Mouse (Mus musculus) CH12.LX (cell line): ENCODE measurements at regions not wholly inside any gene's neighbourhood (a gene's known extent, or its start where the extent isn't known, plus 50 kb on each side); places are given as distances from the start of the nearest gene placed in this dataset.

Source experiments
- DNase-seq: peaks from one replicate; pipeline ENCODE4 v3.0.0-alpha.2; 2013; ENCODE audit errors: extremely low read depth
- H3K27ac ChIP-seq: 2 replicates; pipeline ENCODE4 v1.5.1; 2012; ENCODE audit warnings: low read depth, mild to moderate bottlenecking, control low read depth, moderate library complexity; ENCODE audit not compliant: insufficient read depth
- H3K27me3 ChIP-seq: replicated peaks from 2 replicates; pipeline ENCODE3; 2012; ENCODE audit warnings: inconsistent platforms
- H3K36me3 ChIP-seq, 2 experiments: replicated peaks in 1 of 2; 2 replicates each; pipeline versions ENCODE3 to v1.6.1; 2012; ENCODE audit warnings: inconsistent platforms in 1 of 2, low read length in 1 of 2, mild to moderate bottlenecking in 1 of 2, mixed read lengths in 1 of 2, moderate library complexity in 1 of 2; ENCODE audit not compliant: control insufficient read depth in 1 of 2, insufficient read depth in 1 of 2
- H3K4me1 ChIP-seq, 2 experiments: 2 replicates each; pipeline ENCODE4 v1.6.1; 2012; ENCODE audit warnings: inconsistent platforms in 1 of 2, moderate library complexity in 1 of 2; ENCODE audit not compliant: insufficient read depth in 2 of 2, control insufficient read depth in 1 of 2
- H3K4me2 ChIP-seq: 2 replicates; pipeline ENCODE4 v1.6.1; 2012; ENCODE audit warnings: low read depth, mild to moderate bottlenecking, control low read depth; ENCODE audit not compliant: poor library complexity, insufficient read depth, severe bottlenecking
- H3K4me3 ChIP-seq, 3 experiments: fragments of 150-350 bp in 1 of 3; sonication (generic) in 1 of 3; replicated peaks in 1 of 3; 2 replicates each; pipeline versions ENCODE3 to v1.5.1; 2011 to 2012; ENCODE audit warnings: low read depth in 2 of 3, low read length in 2 of 3, mild to moderate bottlenecking in 2 of 3, moderate library complexity in 2 of 3, control low read depth in 1 of 3, improper control_type of control experiment in 1 of 3, inconsistent platforms in 1 of 3, mixed read lengths in 1 of 3; ENCODE audit not compliant: poor library complexity in 1 of 3
- H3K79me2 ChIP-seq: replicated peaks from 2 replicates; pipeline ENCODE4 v1.6.1; 2012; ENCODE audit warnings: mild to moderate bottlenecking, moderate library complexity; ENCODE audit not compliant: control insufficient read depth, poor library complexity, insufficient read depth, severe bottlenecking; ENCODE audit errors: extremely low read depth
- H3K9ac ChIP-seq: 2 replicates; pipeline ENCODE4 v1.6.1; 2012; ENCODE audit warnings: low read depth, mild to moderate bottlenecking, control low read depth, moderate library complexity; ENCODE audit not compliant: insufficient read depth
- H3K9me3 ChIP-seq: replicated peaks from 2 replicates; pipeline ENCODE3; 2012; ENCODE audit warnings: low read length, inconsistent platforms, mixed read lengths
- BHLHE40 ChIP-seq: IDR thresholded peaks from 2 replicates; pipeline ENCODE4 v1.6.1; 2011; ENCODE audit warnings: mild to moderate bottlenecking, low read depth, low read length, improper control_type of control experiment
- CHD1 ChIP-seq: IDR thresholded peaks from 2 replicates; pipeline ENCODE4 v1.6.1; 2012; ENCODE audit warnings: low read depth, low read length, improper control_type of control experiment, inconsistent platforms
- CHD2 ChIP-seq: IDR thresholded peaks from 2 replicates; pipeline ENCODE4 v1.6.1; 2011; ENCODE audit warnings: low read length, improper control_type of control experiment
- EP300 ChIP-seq: IDR thresholded peaks from 2 replicates; pipeline ENCODE4 v1.6.1; 2011; ENCODE audit warnings: low read length, improper control_type of control experiment
- ETS1 ChIP-seq: conservative IDR thresholded peaks from 2 replicates; pipeline ENCODE4 v1.6.1; 2012; ENCODE audit warnings: low read depth, mild to moderate bottlenecking, inconsistent platforms, low read length, improper control_type of control experiment, moderate library complexity
- GABPA ChIP-seq: IDR thresholded peaks from 2 replicates; pipeline ENCODE4 v1.6.1; 2012; ENCODE audit warnings: low read depth, low read length, improper control_type of control experiment, inconsistent platforms; ENCODE audit not compliant: insufficient replicate concordance
- IRF4 ChIP-seq: IDR thresholded peaks from 2 replicates; pipeline ENCODE4 v1.6.1; 2014; ENCODE audit warnings: low read depth, mild to moderate bottlenecking, inconsistent platforms, low read length, improper control_type of control experiment
- KAT2A ChIP-seq: IDR thresholded peaks from 2 replicates; pipeline ENCODE4 v1.6.1; 2012; ENCODE audit warnings: low read length, improper control_type of control experiment, inconsistent platforms; ENCODE audit not compliant: insufficient replicate concordance
- MAFK ChIP-seq: IDR thresholded peaks from 2 replicates; pipeline ENCODE4 v1.6.1; 2011; ENCODE audit warnings: low read length, improper control_type of control experiment; ENCODE audit not compliant: insufficient replicate concordance
- NELFE ChIP-seq: IDR thresholded peaks from 2 replicates; pipeline ENCODE4 v1.6.1; 2011; ENCODE audit warnings: low read depth, low read length, improper control_type of control experiment
- NRF1 ChIP-seq: IDR thresholded peaks from 2 replicates; pipeline ENCODE4 v1.6.1; 2014; ENCODE audit warnings: low read depth, mild to moderate bottlenecking, inconsistent platforms, low read length, improper control_type of control experiment, moderate library complexity
- POLR2A ChIP-seq: IDR thresholded peaks from 2 replicates; pipeline ENCODE4 v1.6.1; 2011; ENCODE audit warnings: low read depth, mild to moderate bottlenecking, improper control_type of control experiment, low read length
- TBP ChIP-seq: conservative IDR thresholded peaks from 2 replicates; pipeline ENCODE4 v1.6.1; 2011; ENCODE audit warnings: low read depth, low read length, improper control_type of control experiment
- USF2 ChIP-seq: conservative IDR thresholded peaks from 2 replicates; pipeline ENCODE4 v1.6.1; 2011; ENCODE audit warnings: low read depth, low read length, improper control_type of control experiment
- ZMIZ1 ChIP-seq: IDR thresholded peaks from 2 replicates; pipeline ENCODE4 v1.6.1; 2012; ENCODE audit warnings: low read depth, mild to moderate bottlenecking, inconsistent platforms, low read length, improper control_type of control experiment
- ZNF384 ChIP-seq: IDR thresholded peaks from 2 replicates; pipeline ENCODE4 v1.6.1; 2012; ENCODE audit warnings: low read depth, low read length, improper control_type of control experiment, inconsistent platforms
- dilution Hi-C: fragments of 300-500 bp; cut with MboI; formaldehyde crosslinking; loops from 2 replicates; pipeline ENCODE4 v1.14.3; 2020; ENCODE audit warnings: low sequenced_read_pairs; ENCODE audit not compliant: extremely low pct_unique_long_range_greater_than_20kb, extremely low pct_ligation_motif_present
- in situ Hi-C: fragments of 300-500 bp; cut with MboI; formaldehyde crosslinking; loops from 3 replicates; pipeline ENCODE4 v1.14.3; 2019; ENCODE audit warnings: low sequenced_read_pairs, low pct_ligation_motif_present, low pct_unique_long_range_greater_than_20kb, mixed read lengths

GRCm38 (mm10) chr16:5496051-5496685 is 240.4 kb upstream of the Eef2kmt start:
- peak; percentile 86 for DNase-seq
- dilution Hi-C loops (no loop called here), in situ Hi-C loops (no loop called here)
- peaks cover 0 to 24% of the 10 kb centered on the region in 2 experiments; a peak in 3 of 4 replicates for H3K4me1 ChIP-seq
- no peaks in the 10 kb centered on the region for H3K36me3 ChIP-seq
- H3K79me2 ChIP-seq: no peaks in the 10 kb centered on the region
- no peak overlapping the region for H3K9ac ChIP-seq
- H3K9me3 ChIP-seq: no peaks in the 10 kb centered on the region
- H3K4me2 ChIP-seq: no peak overlapping the region
- peaks cover 24% of the 10 kb centered on the region for H3K27me3 ChIP-seq
- H3K27ac ChIP-seq: no peak overlapping the region
- TF ChIP-seq USF2 (no peak), BHLHE40 (peak; percentile 67), ZMIZ1 (no peak), MAFK (peak; percentile 45; the same call in 1 of the 2 replicates), EP300 (peak; percentile 65; the same call in 1 of the 2 replicates), CHD1 (no peak), IRF4 (no peak), ZNF384 (peak; percentile 94), KAT2A (no peak), ETS1 (peak; percentile 32), NRF1 (no peak)
- no peak overlapping the region for H3K4me3 ChIP-seq

- H3K27me3 ChIP-seq: peaks cover 21% of the 10 kb centered on the region
- no peaks in the 10 kb centered on the region for H3K36me3 ChIP-seq
- no peaks in the 10 kb centered on the region for H3K79me2 ChIP-seq
- H3K9ac ChIP-seq: no peak overlapping the region
- dilution Hi-C loops (no loop called here), in situ Hi-C loops (no loop called here)
- no peak overlapping the region for H3K27ac ChIP-seq
- no peak for DNase-seq
- no peaks in the 10 kb centered on the region for H3K9me3 ChIP-seq
- H3K4me3 ChIP-seq: no peak overlapping the region
- TF ChIP-seq KAT2A (no peak), NELFE (no peak), CHD2 (no peak), TBP (no peak), MAFK (no peak), ZMIZ1 (no peak), POLR2A (no peak), GABPA (no peak)
- H3K4me1 ChIP-seq: peaks cover 0 to 24% of the 10 kb centered on the region in 2 experiments; a peak in 3 of 4 replicates
- H3K4me2 ChIP-seq: no peak overlapping the region
These were observed 237.6 kb upstream of the Eef2kmt start for GRCm38 (mm10) chr16:5493352-5493751.
